Mouse (Mus musculus) CH12.LX (cell line): ENCODE data around the gene Aldh4a1. TPM values are rescaled to one million over a fixed set of nuclear protein-coding genes. Genes with fewer than 3 reads are reported as not detected.

ENCODE experiments used
- DNase-seq: peaks from one replicate; pipeline ENCODE4 v3.0.0-alpha.2; 2013; ENCODE audit errors: extremely low read depth
- H3K27ac ChIP-seq: 2 replicates; pipeline ENCODE4 v1.5.1; 2012; ENCODE audit warnings: low read depth, mild to moderate bottlenecking, control low read depth, moderate library complexity; ENCODE audit not compliant: insufficient read depth
- H3K27me3 ChIP-seq: replicated peaks from 2 replicates; pipeline ENCODE3; 2012; ENCODE audit warnings: inconsistent platforms
- H3K36me3 ChIP-seq, 2 experiments: replicated peaks in 1 of 2; 2 replicates each; pipeline versions ENCODE3 to v1.6.1; 2012; ENCODE audit warnings: inconsistent platforms in 1 of 2, low read length in 1 of 2, mild to moderate bottlenecking in 1 of 2, mixed read lengths in 1 of 2, moderate library complexity in 1 of 2; ENCODE audit not compliant: control insufficient read depth in 1 of 2, insufficient read depth in 1 of 2
- H3K4me1 ChIP-seq, 2 experiments: 2 replicates each; pipeline ENCODE4 v1.6.1; 2012; ENCODE audit warnings: inconsistent platforms in 1 of 2, moderate library complexity in 1 of 2; ENCODE audit not compliant: insufficient read depth in 2 of 2, control insufficient read depth in 1 of 2
- H3K4me2 ChIP-seq: 2 replicates; pipeline ENCODE4 v1.6.1; 2012; ENCODE audit warnings: low read depth, mild to moderate bottlenecking, control low read depth; ENCODE audit not compliant: poor library complexity, insufficient read depth, severe bottlenecking
- H3K4me3 ChIP-seq, 3 experiments: fragments of 150-350 bp in 1 of 3; sonication (generic) in 1 of 3; replicated peaks in 1 of 3; 2 replicates each; pipeline versions ENCODE3 to v1.5.1; 2011 to 2012; ENCODE audit warnings: low read depth in 2 of 3, low read length in 2 of 3, mild to moderate bottlenecking in 2 of 3, moderate library complexity in 2 of 3, control low read depth in 1 of 3, improper control_type of control experiment in 1 of 3, inconsistent platforms in 1 of 3, mixed read lengths in 1 of 3; ENCODE audit not compliant: poor library complexity in 1 of 3
- H3K79me2 ChIP-seq: replicated peaks from 2 replicates; pipeline ENCODE4 v1.6.1; 2012; ENCODE audit warnings: mild to moderate bottlenecking, moderate library complexity; ENCODE audit not compliant: control insufficient read depth, poor library complexity, insufficient read depth, severe bottlenecking; ENCODE audit errors: extremely low read depth
- H3K9ac ChIP-seq: 2 replicates; pipeline ENCODE4 v1.6.1; 2012; ENCODE audit warnings: low read depth, mild to moderate bottlenecking, control low read depth, moderate library complexity; ENCODE audit not compliant: insufficient read depth
- H3K9me3 ChIP-seq: replicated peaks from 2 replicates; pipeline ENCODE3; 2012; ENCODE audit warnings: low read length, inconsistent platforms, mixed read lengths
- CHD1 ChIP-seq: IDR thresholded peaks from 2 replicates; pipeline ENCODE4 v1.6.1; 2012; ENCODE audit warnings: low read depth, low read length, improper control_type of control experiment, inconsistent platforms
- CHD2 ChIP-seq: IDR thresholded peaks from 2 replicates; pipeline ENCODE4 v1.6.1; 2011; ENCODE audit warnings: low read length, improper control_type of control experiment
- EP300 ChIP-seq: IDR thresholded peaks from 2 replicates; pipeline ENCODE4 v1.6.1; 2011; ENCODE audit warnings: low read length, improper control_type of control experiment
- GABPA ChIP-seq: IDR thresholded peaks from 2 replicates; pipeline ENCODE4 v1.6.1; 2012; ENCODE audit warnings: low read depth, low read length, improper control_type of control experiment, inconsistent platforms; ENCODE audit not compliant: insufficient replicate concordance
- HCFC1 ChIP-seq: IDR thresholded peaks from 2 replicates; pipeline ENCODE4 v1.6.1; 2012; ENCODE audit warnings: low read depth, mild to moderate bottlenecking, inconsistent platforms, low read length, improper control_type of control experiment
- IRF4 ChIP-seq: IDR thresholded peaks from 2 replicates; pipeline ENCODE4 v1.6.1; 2014; ENCODE audit warnings: low read depth, mild to moderate bottlenecking, inconsistent platforms, low read length, improper control_type of control experiment
- JUN ChIP-seq: IDR thresholded peaks from 2 replicates; pipeline ENCODE4 v1.6.1; 2011; ENCODE audit warnings: low read depth, mild to moderate bottlenecking, low read length, improper control_type of control experiment, moderate library complexity; ENCODE audit not compliant: insufficient read depth
- KAT2A ChIP-seq: IDR thresholded peaks from 2 replicates; pipeline ENCODE4 v1.6.1; 2012; ENCODE audit warnings: low read length, improper control_type of control experiment, inconsistent platforms; ENCODE audit not compliant: insufficient replicate concordance
- MAFK ChIP-seq: IDR thresholded peaks from 2 replicates; pipeline ENCODE4 v1.6.1; 2011; ENCODE audit warnings: low read length, improper control_type of control experiment; ENCODE audit not compliant: insufficient replicate concordance
- MEF2A ChIP-seq: IDR thresholded peaks from 2 replicates; pipeline ENCODE4 v1.6.1; 2014; ENCODE audit warnings: low read depth, mild to moderate bottlenecking, inconsistent platforms, low read length, improper control_type of control experiment, borderline replicate concordance
- MYC ChIP-seq: IDR thresholded peaks from 2 replicates; pipeline ENCODE4 v1.6.1; 2011; ENCODE audit warnings: low read depth, mild to moderate bottlenecking, improper control_type of control experiment, low read length
- NRF1 ChIP-seq: IDR thresholded peaks from 2 replicates; pipeline ENCODE4 v1.6.1; 2014; ENCODE audit warnings: low read depth, mild to moderate bottlenecking, inconsistent platforms, low read length, improper control_type of control experiment, moderate library complexity
- RAD21 ChIP-seq: IDR thresholded peaks from 2 replicates; pipeline ENCODE4 v1.6.1; 2011; ENCODE audit warnings: low read depth, mild to moderate bottlenecking, low read length, improper control_type of control experiment, moderate library complexity
- SMC3 ChIP-seq: IDR thresholded peaks from 2 replicates; pipeline ENCODE4 v1.6.1; 2011; ENCODE audit warnings: low read depth, low read length, improper control_type of control experiment
- TBP ChIP-seq: conservative IDR thresholded peaks from 2 replicates; pipeline ENCODE4 v1.6.1; 2011; ENCODE audit warnings: low read depth, low read length, improper control_type of control experiment
- UBTF ChIP-seq: IDR thresholded peaks from 2 replicates; pipeline ENCODE4 v1.6.1; 2012; ENCODE audit warnings: low read depth, mild to moderate bottlenecking, inconsistent platforms, low read length, improper control_type of control experiment, moderate library complexity
- USF2 ChIP-seq: conservative IDR thresholded peaks from 2 replicates; pipeline ENCODE4 v1.6.1; 2011; ENCODE audit warnings: low read depth, low read length, improper control_type of control experiment
- ZKSCAN1 ChIP-seq: IDR thresholded peaks from 2 replicates; pipeline ENCODE4 v1.6.1; 2012; ENCODE audit warnings: low read depth, inconsistent platforms, low read length, improper control_type of control experiment, borderline replicate concordance
- ZNF384 ChIP-seq: IDR thresholded peaks from 2 replicates; pipeline ENCODE4 v1.6.1; 2012; ENCODE audit warnings: low read depth, low read length, improper control_type of control experiment, inconsistent platforms
- dilution Hi-C: fragments of 300-500 bp; cut with MboI; formaldehyde crosslinking; loops from 2 replicates; pipeline ENCODE4 v1.14.3; 2020; ENCODE audit warnings: low sequenced_read_pairs; ENCODE audit not compliant: extremely low pct_unique_long_range_greater_than_20kb, extremely low pct_ligation_motif_present
- in situ Hi-C: fragments of 300-500 bp; cut with MboI; formaldehyde crosslinking; loops from 3 replicates; pipeline ENCODE4 v1.14.3; 2019; ENCODE audit warnings: low sequenced_read_pairs, low pct_ligation_motif_present, low pct_unique_long_range_greater_than_20kb, mixed read lengths
- polyA plus RNA-seq: library from polyadenylated mRNA; unstranded; fragments of >175 nt; gene quantifications from 2 replicates; pipeline ENCODE4 v1.2.1, GENCODE M21; 2012; ENCODE audit warnings: low read depth; ENCODE audit not compliant: insufficient read length
- total RNA-seq, 2 experiments: library from RNA; depleted of rRNA; stranded (reverse); fragments of 300-350 nt in 1 of 2; fragments of >200 nt in 1 of 2; gene quantifications; 2 replicates each; pipeline ENCODE4 v1.2.3; 2012 to 2014

The Aldh4a1 gene
- total and polyA plus RNA-seq, 3 experiments = 6.5 to 18.0 (median 6.5) TPM

DNA sequence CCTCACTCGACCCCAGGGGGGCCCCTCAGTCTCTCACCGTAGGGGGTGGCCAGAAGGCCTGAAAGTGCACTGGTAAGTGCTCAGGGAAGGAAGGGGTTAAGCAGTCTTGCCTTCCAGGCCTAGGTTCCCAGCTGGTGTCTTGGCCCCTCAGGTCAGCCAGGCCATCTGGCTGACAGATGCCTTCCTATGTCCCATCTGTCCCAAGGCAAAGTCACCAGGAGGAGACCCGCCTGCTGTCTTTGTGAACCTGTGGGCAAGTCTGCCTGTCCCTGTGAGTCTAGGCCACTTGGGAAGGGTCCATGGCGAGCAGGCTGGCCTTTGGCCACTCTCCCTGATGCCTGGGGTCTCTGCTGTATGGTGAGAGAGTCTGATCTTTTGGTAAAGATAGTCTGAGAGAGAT lies 32.2 kb upstream of the Aldh4a1 start:
- no peak overlapping the region for H3K9ac ChIP-seq
- peaks cover 44% of the 10 kb centered on the region for H3K27me3 ChIP-seq
- H3K4me2 ChIP-seq = no peak overlapping the region
- H3K4me1 ChIP-seq = peaks cover 7 to 11% of the 10 kb centered on the region in 2 experiments; a peak in 2 of 4 replicates
- dilution Hi-C loops = no loop called here
- H3K36me3 ChIP-seq = no peaks in the 10 kb centered on the region
- no peak for DNase-seq
- no peak overlapping the region for H3K4me3 ChIP-seq
- H3K9me3 ChIP-seq = peaks cover 4% of the 10 kb centered on the region
- in situ Hi-C loops = no loop called here
- H3K27ac ChIP-seq = no peak overlapping the region
- TF ChIP-seq MEF2A (no peak), MYC (no peak), ZNF384 (no peak), SMC3 (no peak), RAD21 (no peak), MAFK (no peak), CHD2 (no peak), JUN (no peak), CHD1 (no peak), TBP (no peak)
- H3K79me2 ChIP-seq = no peaks in the 10 kb centered on the region

- in situ Hi-C loops (no loop called here), dilution Hi-C loops (no loop called here)
- DNase-seq = no peak
- Histone ChIP-seq H3K36me3 (no peaks in the 10 kb centered on the region), H3K79me2 (no peaks in the 10 kb centered on the region), H3K4me1 (peaks cover 4 to 13% of the 10 kb centered on the region in 2 experiments), H3K4me2 (no peak overlapping the region), H3K27me3 (peaks cover 25% of the 10 kb centered on the region), H3K9ac (no peak overlapping the region), H3K4me3 (no peak overlapping the region), H3K9me3 (peaks cover 7% of the 10 kb centered on the region), H3K27ac (no peak overlapping the region)
- TF ChIP-seq UBTF (no peak), HCFC1 (no peak), EP300 (no peak), NRF1 (no peak), CHD2 (no peak), USF2 (no peak), GABPA (no peak), ZKSCAN1 (no peak), MYC (no peak), TBP (no peak), KAT2A (no peak), IRF4 (no peak)
Observed at GRCm38 (mm10) chr4:139592895-139593294, 29.8 kb upstream of the Aldh4a1 start.
